8 mouse cellular contexts compared by ENCODE assay signal in genomic region chr7:27257852-27258204, GRCm38 (mm10). TPM values are rescaled to one million over a fixed set of nuclear protein-coding genes. Genes with fewer than 3 reads are reported as not detected.
A peak's percentile ranks its signal among the peaks of the same experiment; 100 is the strongest.
DNase-seq lines count a peak whose midpoint lies in the region; ATAC-seq and TF ChIP-seq lines count a peak whose summit lies in the region.

No protein-coding gene starts in this region.

- peaks cover 28% of the 10 kb centered on the region for H3K4me1 ChIP-seq in heart, embryonic 15.5 days (replicated peaks)
- H3K4me1 ChIP-seq in bone marrow macrophage, adult 2 months (ENCODE audit: control insufficient read depth, insufficient read depth, low read length), result peaks cover 4% of the 10 kb centered on the region; the same call in 1 of the 2 replicates
- peaks cover 31% of the 10 kb centered on the region for H3K4me1 ChIP-seq in hindbrain, embryonic 14.5 days (replicated peaks; ENCODE audit: control insufficient read depth, insufficient read depth, low read length)
- H3K4me1 ChIP-seq in midbrain, postnatal 0 days (ENCODE audit: insufficient read depth, low read length), result peaks cover 8% of the 10 kb centered on the region; the same call in 1 of the 2 replicates

- intact Hi-C loops in heart, postnatal 10 days (cut with DNase I), result no loop called here
- intact Hi-C loops in gastrocnemius, postnatal 14 days (cut with DNase I; ENCODE audit: low total_unique reads), result no loop called here

- 4% methylated on average over 6 of the region's 6 CpGs for WGBS in heart, embryonic 15.5 days
- WGBS in hindbrain, embryonic 14.5 days, result 6% methylated on average over 6 of the region's 6 CpGs
- WGBS in midbrain, postnatal 0 days, result 6% methylated on average over 2 of the region's 6 CpGs

- peak overlapping the region; percentile 87 for H3K9ac ChIP-seq in heart, embryonic 15.5 days
- H3K9ac ChIP-seq in hindbrain, embryonic 14.5 days, result peak overlapping the region; percentile 35; the same call in 1 of the 2 replicates
- H3K9ac ChIP-seq in midbrain, postnatal 0 days (replicated peaks; ENCODE audit: low read length, poor library complexity, severe bottlenecking), result no peak overlapping the region

- TF ChIP-seq POLR2A in bone marrow macrophage, adult 2 months (IDR thresholded peaks at IDR 0.05; ENCODE audit: borderline replicate concordance, low read depth, low read length), result no peak

- no peak for DNase-seq in heart, postnatal 10 days
- no peak for DNase-seq in hindbrain, embryonic 14.5 days (ENCODE audit: low spot score)
- DNase-seq in midbrain, postnatal 0 days (ENCODE audit: low spot score), result peak; percentile 66
- DNase-seq in gastrocnemius, postnatal 14 days, result no peak
- DNase-seq in frontal cortex, adult 2 months (ENCODE audit: extremely low spot score in 1 of 2, low spot score in 1 of 2), result no peak
- DNase-seq in MN1 (ENCODE audit: low spot score), result no peak

- no peaks in the 10 kb centered on the region for H3K36me3 ChIP-seq in heart, embryonic 15.5 days
- peaks cover 19% of the 10 kb centered on the region for H3K36me3 ChIP-seq in hindbrain, embryonic 14.5 days (replicated peaks; ENCODE audit: control insufficient read depth, insufficient read depth)
- peaks cover 14% of the 10 kb centered on the region for H3K36me3 ChIP-seq in midbrain, postnatal 0 days (ENCODE audit: insufficient read depth, low read length)

- no peak for TF ChIP-seq CTCF in bone marrow macrophage, adult 2 months (IDR thresholded peaks at IDR 0.05; ENCODE audit: low read depth, low read length)
- no peak for TF ChIP-seq CTCF in midbrain, postnatal 0 days (IDR thresholded peaks at IDR 0.05)

- no peaks in the 10 kb centered on the region for H3K27me3 ChIP-seq in heart, embryonic 15.5 days
- H3K27me3 ChIP-seq in hindbrain, embryonic 14.5 days (ENCODE audit: control insufficient read depth, insufficient read depth, low read length), result no peaks in the 10 kb centered on the region
- H3K27me3 ChIP-seq in midbrain, postnatal 0 days (ENCODE audit: insufficient read depth, low read length), result no peaks in the 10 kb centered on the region

- no peaks in the 10 kb centered on the region for H3K9me3 ChIP-seq in heart, embryonic 15.5 days (replicated peaks)
- no peaks in the 10 kb centered on the region for H3K9me3 ChIP-seq in hindbrain, embryonic 14.5 days (ENCODE audit: control insufficient read depth, low read length)
- no peaks in the 10 kb centered on the region for H3K9me3 ChIP-seq in midbrain, postnatal 0 days (ENCODE audit: low read length)

- peak overlapping the region; percentile 84 for H3K27ac ChIP-seq in heart, embryonic 15.5 days
- H3K27ac ChIP-seq in bone marrow macrophage, adult 2 months (ENCODE audit: insufficient read depth, low read depth, low read length), result peak overlapping the region; percentile 55
- H3K27ac ChIP-seq in hindbrain, embryonic 14.5 days, result peak overlapping the region; percentile 90
- H3K27ac ChIP-seq in midbrain, postnatal 0 days (ENCODE audit: low read depth, low read length), result peak overlapping the region; percentile 86

- peak overlapping the region; percentile 83 for H3K4me3 ChIP-seq in heart, embryonic 15.5 days
- H3K4me3 ChIP-seq in bone marrow macrophage, adult 2 months (ENCODE audit: insufficient read depth, low read length), result peak overlapping the region; percentile 59
- H3K4me3 ChIP-seq in hindbrain, embryonic 14.5 days (replicated peaks; ENCODE audit: low read length), result peak overlapping the region; percentile 68
- peak overlapping the region; percentile 89; the same call in 1 of the 2 replicates for H3K4me3 ChIP-seq in midbrain, postnatal 0 days (ENCODE audit: low read depth, low read length)

- ATAC-seq in heart, embryonic 15.5 days (replicated peaks; ENCODE audit: insufficient number of reproducible peaks, insufficient read depth, low FRiP score, low read depth), result no peak; the same call in 1 of the 2 replicates
- ATAC-seq in hindbrain, embryonic 14.5 days (ENCODE audit: low FRiP score), result peak; percentile 15
- peak; percentile 1; the same call in 1 of the 2 replicates for ATAC-seq in midbrain, postnatal 0 days (ENCODE audit: low FRiP score)

- H3K4me2 ChIP-seq in heart, embryonic 15.5 days, result peak overlapping the region; percentile 95
- H3K4me2 ChIP-seq in hindbrain, embryonic 14.5 days (replicated peaks), result peak overlapping the region; percentile 78
- H3K4me2 ChIP-seq in midbrain, postnatal 0 days (ENCODE audit: low read depth, low read length, poor library complexity, severe bottlenecking), result peak overlapping the region; percentile 82

RNA-seq across cellular contexts. Expression of gene Numbl, which starts 0.4 kb away (rescaled TPM):
- polyA plus RNA-seq in heart, embryonic 15.5 days (2015; fragmentation: Nextera tagmentation; extraction: Ambion mirVana), result 9.2 and 13.8 TPM in 2 replicates
- 10 to 100 TPM; 10.7 to 13.8 TPM for total RNA-seq in heart, postnatal 10 days (2021)
- polyA plus RNA-seq in bone marrow macrophage, adult 2 months (2012; ENCODE audit: insufficient read depth, insufficient read length, missing spikeins), result 6.2 and 7.6 TPM in 2 replicates
- polyA plus RNA-seq in hindbrain, embryonic 14.5 days (2014; fragmentation: Nextera tagmentation; extraction: Ambion mirVana), result 36.2 and 39.2 TPM in 2 replicates
- 111 and 147 TPM in 2 replicates for total RNA-seq in midbrain, postnatal 0 days (2014; rRNA removed)
- polyA plus RNA-seq in midbrain, postnatal 0 days (2015; fragmentation: Nextera tagmentation; extraction: Ambion mirVana), result 59.8 and 60.9 TPM in 2 replicates
- total RNA-seq in gastrocnemius, postnatal 14 days (2021), result 10 to 100 TPM in 1 of 2 experiments, 1 to 10 TPM in 1; 8.0 to 10.2 TPM
- polyA plus RNA-seq in frontal cortex, adult 2 months (2012; rRNA removed), result 95.1 and 100 TPM in 2 replicates

RNA-seq across cellular contexts. Expression of gene Coq8b, which starts 25.0 kb away (rescaled TPM):
- polyA plus RNA-seq in heart, embryonic 15.5 days (2015; fragmentation: Nextera tagmentation; extraction: Ambion mirVana), result 13.9 and 14.7 TPM in 2 replicates
- 10 to 100 TPM; 12.8 TPM for total RNA-seq in heart, postnatal 10 days (2021)
- 21.7 and 22.6 TPM in 2 replicates for polyA plus RNA-seq in bone marrow macrophage, adult 2 months (2012; ENCODE audit: insufficient read depth, insufficient read length, missing spikeins)
- 17.4 and 17.8 TPM in 2 replicates for polyA plus RNA-seq in hindbrain, embryonic 14.5 days (2014; fragmentation: Nextera tagmentation; extraction: Ambion mirVana)
- 24.8 and 26.0 TPM in 2 replicates for total RNA-seq in midbrain, postnatal 0 days (2014; rRNA removed)
- polyA plus RNA-seq in midbrain, postnatal 0 days (2015; fragmentation: Nextera tagmentation; extraction: Ambion mirVana), result 15.1 and 16.7 TPM in 2 replicates
- total RNA-seq in gastrocnemius, postnatal 14 days (2021), result 1 to 10 TPM; 3.9 to 4.1 TPM
- 39.1 and 40.5 TPM in 2 replicates for polyA plus RNA-seq in frontal cortex, adult 2 months (2012; rRNA removed)

RNA-seq across cellular contexts. Expression of gene Itpkc, which starts 29.4 kb away (rescaled TPM):
- 2.4 and 2.8 TPM in 2 replicates for polyA plus RNA-seq in heart, embryonic 15.5 days (2015; fragmentation: Nextera tagmentation; extraction: Ambion mirVana)
- total RNA-seq in heart, postnatal 10 days (2021), result 1 to 10 TPM; 4.2 to 4.5 TPM
- 6.1 and 7.1 TPM in 2 replicates for polyA plus RNA-seq in bone marrow macrophage, adult 2 months (2012; ENCODE audit: insufficient read depth, insufficient read length, missing spikeins)
- 6.5 and 8.7 TPM in 2 replicates for polyA plus RNA-seq in hindbrain, embryonic 14.5 days (2014; fragmentation: Nextera tagmentation; extraction: Ambion mirVana)
- total RNA-seq in midbrain, postnatal 0 days (2014; rRNA removed), result 15.3 and 17.3 TPM in 2 replicates
- polyA plus RNA-seq in midbrain, postnatal 0 days (2015; fragmentation: Nextera tagmentation; extraction: Ambion mirVana), result 4.7 and 5.4 TPM in 2 replicates
- 1 to 10 TPM; 3.2 to 3.9 TPM for total RNA-seq in gastrocnemius, postnatal 14 days (2021)
- 5.2 and 6.7 TPM in 2 replicates for polyA plus RNA-seq in frontal cortex, adult 2 months (2012; rRNA removed)
